Mouse (Mus musculus): Measurements from ENCODE around the gene Agt. TPM values are rescaled to one million over a fixed set of nuclear protein-coding genes. Genes with fewer than 3 reads are reported as not detected.

Gene Agt
- total RNA-seq, 1 experiment = not detected

DNA sequence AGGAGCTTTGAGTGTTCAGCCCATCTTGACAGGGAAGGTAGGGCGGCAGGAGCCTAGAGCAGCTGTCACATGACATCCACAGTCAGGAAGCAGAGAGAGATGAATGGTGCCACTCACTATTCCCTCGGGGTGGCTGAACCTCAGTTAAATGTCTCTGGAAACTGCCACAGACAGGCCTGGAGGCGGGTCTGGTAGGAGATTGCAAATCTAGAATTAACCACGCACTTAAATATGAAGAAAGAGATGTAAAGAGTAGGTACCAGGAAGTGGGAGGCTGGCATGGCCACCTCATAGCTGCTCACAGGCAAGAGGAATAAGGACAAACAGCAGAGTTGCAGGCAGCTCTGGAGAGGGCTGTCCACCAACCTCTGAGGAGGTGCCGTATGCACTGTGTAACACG is 52.4 kb downstream of the Agt start:
- H3K9me3 ChIP-seq (ENCODE audit: control insufficient read depth, insufficient read depth, low read depth, low read length) = no peaks in the 10 kb centered on the region
- H3K9ac ChIP-seq (ENCODE audit: insufficient read depth, low read depth, low read length, poor library complexity, severe bottlenecking) = no peak overlapping the region
- TF ChIP-seq ZC3H11A (IDR thresholded peaks at IDR 0.05; ENCODE audit: borderline replicate concordance, low read depth, low read length) (no peak), ZNF384 (IDR thresholded peaks at IDR 0.05; ENCODE audit: low read depth, low read length) (no peak), MAFK (IDR thresholded peaks at IDR 0.05; ENCODE audit: insufficient read depth, low read depth, low read length) (no peak), CHD2 (IDR thresholded peaks at IDR 0.05; ENCODE audit: low read depth, low read length) (no peak), HCFC1 (IDR thresholded peaks at IDR 0.05; ENCODE audit: borderline replicate concordance, insufficient read depth, low read length) (no peak)
- no peak overlapping the region for H3K4me3 ChIP-seq (ENCODE audit: insufficient read depth in 1 of 2, low read depth in 1 of 2, low read length in 2 of 2, poor library complexity in 1 of 2, severe bottlenecking in 1 of 2)
- H3K4me1 ChIP-seq (ENCODE audit: control insufficient read depth in 2 of 2, insufficient read depth in 2 of 2, low read length in 2 of 2, poor library complexity in 1 of 2) = peaks cover 0 to 2% of the 10 kb centered on the region in 2 experiments; a peak in 1 of 4 replicates
- in situ Hi-C loops (cut with MboI; ENCODE audit: low sequenced_read_pairs in 2 of 2, unreplicated experiment in 2 of 2) = no loop called here
- no peaks in the 10 kb centered on the region for H3K36me3 ChIP-seq (ENCODE audit: control insufficient read depth, insufficient read depth, low read length, poor library complexity, severe bottlenecking)
- no peak overlapping the region for H3K27ac ChIP-seq (ENCODE audit: insufficient read depth, low read depth, low read length, poor library complexity, severe bottlenecking)
- DNase-seq (ENCODE audit: low read depth, low spot score) = no peak

DNA sequence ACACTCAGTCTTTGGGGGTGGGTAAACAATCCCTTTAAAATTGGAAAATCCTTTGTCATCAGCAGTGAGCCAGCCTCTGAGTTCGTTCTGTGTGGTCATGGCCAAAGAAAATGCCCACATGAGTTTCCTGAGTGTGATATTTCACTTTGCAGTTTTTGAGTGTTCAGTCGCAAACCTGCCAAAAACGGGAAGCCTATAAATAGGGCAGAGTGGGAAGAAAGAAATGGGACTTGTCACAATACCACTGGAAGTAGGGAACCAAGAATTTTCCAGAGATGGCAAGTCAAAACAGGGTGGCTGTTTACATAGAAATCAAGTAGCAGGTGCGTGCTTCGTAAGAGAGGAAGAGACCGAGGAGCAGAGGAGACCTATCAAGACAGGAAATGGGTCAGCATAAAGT is 53.0 kb downstream of the Agt start:
- no peaks in the 10 kb centered on the region for H3K36me3 ChIP-seq (ENCODE audit: control insufficient read depth, insufficient read depth, low read length, poor library complexity, severe bottlenecking)
- TF ChIP-seq ZC3H11A (IDR thresholded peaks at IDR 0.05; ENCODE audit: borderline replicate concordance, low read depth, low read length) (no peak), HCFC1 (IDR thresholded peaks at IDR 0.05; ENCODE audit: borderline replicate concordance, insufficient read depth, low read length) (no peak)
- H3K9me3 ChIP-seq (ENCODE audit: control insufficient read depth, insufficient read depth, low read depth, low read length) = no peaks in the 10 kb centered on the region
- no peak overlapping the region for H3K27ac ChIP-seq (ENCODE audit: insufficient read depth, low read depth, low read length, poor library complexity, severe bottlenecking)
- in situ Hi-C loops (cut with MboI; ENCODE audit: low sequenced_read_pairs in 2 of 2, unreplicated experiment in 2 of 2) = no loop called here
- H3K9ac ChIP-seq (ENCODE audit: insufficient read depth, low read depth, low read length, poor library complexity, severe bottlenecking) = no peak overlapping the region
- DNase-seq (ENCODE audit: low read depth, low spot score) = no peak
- no peaks in the 10 kb centered on the region for H3K4me1 ChIP-seq (ENCODE audit: control insufficient read depth in 2 of 2, insufficient read depth in 2 of 2, low read length in 2 of 2, poor library complexity in 1 of 2)
- no peak overlapping the region for H3K4me3 ChIP-seq (ENCODE audit: insufficient read depth in 1 of 2, low read depth in 1 of 2, low read length in 2 of 2, poor library complexity in 1 of 2, severe bottlenecking in 1 of 2)

DNA sequence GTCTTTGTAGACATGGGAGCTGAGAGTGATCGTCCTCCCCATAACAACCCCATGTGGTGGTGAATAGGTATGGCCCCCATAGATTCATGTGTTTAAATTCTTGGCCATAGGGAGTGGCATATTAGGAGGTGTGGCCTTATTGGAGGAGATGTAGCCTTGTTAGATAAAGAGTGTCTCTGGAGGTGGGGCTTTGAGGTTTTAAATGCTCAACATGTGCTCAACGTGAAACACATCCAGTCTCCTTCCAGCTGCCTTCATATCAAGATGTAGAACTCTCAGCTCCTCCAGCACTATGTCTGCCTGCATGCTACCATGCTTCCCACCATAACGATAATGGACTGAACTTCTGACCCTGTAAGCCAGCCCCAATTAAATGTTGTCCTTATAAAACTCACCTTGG is 53.5 kb downstream of the Agt start:
- no peaks in the 10 kb centered on the region for H3K4me1 ChIP-seq (ENCODE audit: control insufficient read depth in 2 of 2, insufficient read depth in 2 of 2, low read length in 2 of 2, poor library complexity in 1 of 2)
- H3K9me3 ChIP-seq (ENCODE audit: control insufficient read depth, insufficient read depth, low read depth, low read length) = no peaks in the 10 kb centered on the region
- H3K27ac ChIP-seq (ENCODE audit: insufficient read depth, low read depth, low read length, poor library complexity, severe bottlenecking) = no peak overlapping the region
- TF ChIP-seq ZC3H11A (IDR thresholded peaks at IDR 0.05; ENCODE audit: borderline replicate concordance, low read depth, low read length) (no peak), MAFK (IDR thresholded peaks at IDR 0.05; ENCODE audit: insufficient read depth, low read depth, low read length) (no peak), CHD2 (IDR thresholded peaks at IDR 0.05; ENCODE audit: low read depth, low read length) (no peak), ZNF384 (IDR thresholded peaks at IDR 0.05; ENCODE audit: low read depth, low read length) (no peak), HCFC1 (IDR thresholded peaks at IDR 0.05; ENCODE audit: borderline replicate concordance, insufficient read depth, low read length) (no peak)
- H3K4me3 ChIP-seq (ENCODE audit: insufficient read depth in 1 of 2, low read depth in 1 of 2, low read length in 2 of 2, poor library complexity in 1 of 2, severe bottlenecking in 1 of 2) = no peak overlapping the region
- H3K9ac ChIP-seq (ENCODE audit: insufficient read depth, low read depth, low read length, poor library complexity, severe bottlenecking) = no peak overlapping the region
- DNase-seq (ENCODE audit: low read depth, low spot score) = no peak
- H3K36me3 ChIP-seq (ENCODE audit: control insufficient read depth, insufficient read depth, low read length, poor library complexity, severe bottlenecking) = no peaks in the 10 kb centered on the region
- in situ Hi-C loops (cut with MboI; ENCODE audit: low sequenced_read_pairs in 2 of 2, unreplicated experiment in 2 of 2) = no loop called here

DNA sequence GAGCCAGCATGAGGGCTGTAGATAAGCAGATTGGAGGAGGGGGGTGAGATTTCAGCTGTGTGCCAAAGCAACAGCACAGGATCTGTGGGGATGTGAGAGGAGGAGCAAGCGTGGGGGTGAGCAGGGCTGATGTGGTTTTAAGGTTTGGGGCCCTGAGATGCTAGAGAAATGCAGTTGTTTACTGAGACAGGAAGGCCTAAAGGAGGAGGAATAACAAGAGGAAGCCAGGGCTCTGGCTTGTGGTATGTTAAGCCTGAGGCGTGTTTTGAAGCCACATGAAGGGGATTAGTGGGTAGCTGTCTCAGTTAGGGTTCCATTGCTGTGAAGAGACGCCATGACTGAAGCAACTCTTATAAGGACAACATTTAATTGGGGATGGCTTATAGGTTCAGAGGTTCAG is 60.4 kb downstream of the Agt start:
- H3K9me3 ChIP-seq (ENCODE audit: control insufficient read depth, insufficient read depth, low read depth, low read length) = no peaks in the 10 kb centered on the region
- no peaks in the 10 kb centered on the region for H3K4me1 ChIP-seq (ENCODE audit: control insufficient read depth in 2 of 2, insufficient read depth in 2 of 2, low read length in 2 of 2, poor library complexity in 1 of 2)
- no peak overlapping the region for H3K9ac ChIP-seq (ENCODE audit: insufficient read depth, low read depth, low read length, poor library complexity, severe bottlenecking)
- H3K4me3 ChIP-seq (ENCODE audit: insufficient read depth in 1 of 2, low read depth in 1 of 2, low read length in 2 of 2, poor library complexity in 1 of 2, severe bottlenecking in 1 of 2) = no peak overlapping the region
- no peak overlapping the region for H3K27ac ChIP-seq (ENCODE audit: insufficient read depth, low read depth, low read length, poor library complexity, severe bottlenecking)
- TF ChIP-seq CHD2 (IDR thresholded peaks at IDR 0.05; ENCODE audit: low read depth, low read length) = no peak
- TF ChIP-seq MAFK (IDR thresholded peaks at IDR 0.05; ENCODE audit: insufficient read depth, low read depth, low read length) = no peak
- no peak for TF ChIP-seq HCFC1 (IDR thresholded peaks at IDR 0.05; ENCODE audit: borderline replicate concordance, insufficient read depth, low read length)
- TF ChIP-seq ZNF384 (IDR thresholded peaks at IDR 0.05; ENCODE audit: low read depth, low read length) = no peak
- no peak for TF ChIP-seq ZC3H11A (IDR thresholded peaks at IDR 0.05; ENCODE audit: borderline replicate concordance, low read depth, low read length)
- in situ Hi-C loops (cut with MboI; ENCODE audit: low sequenced_read_pairs in 2 of 2, unreplicated experiment in 2 of 2) = no loop called here
- no peak for DNase-seq (ENCODE audit: low read depth, low spot score)
- H3K36me3 ChIP-seq (ENCODE audit: control insufficient read depth, insufficient read depth, low read length, poor library complexity, severe bottlenecking) = no peaks in the 10 kb centered on the region

DNA sequence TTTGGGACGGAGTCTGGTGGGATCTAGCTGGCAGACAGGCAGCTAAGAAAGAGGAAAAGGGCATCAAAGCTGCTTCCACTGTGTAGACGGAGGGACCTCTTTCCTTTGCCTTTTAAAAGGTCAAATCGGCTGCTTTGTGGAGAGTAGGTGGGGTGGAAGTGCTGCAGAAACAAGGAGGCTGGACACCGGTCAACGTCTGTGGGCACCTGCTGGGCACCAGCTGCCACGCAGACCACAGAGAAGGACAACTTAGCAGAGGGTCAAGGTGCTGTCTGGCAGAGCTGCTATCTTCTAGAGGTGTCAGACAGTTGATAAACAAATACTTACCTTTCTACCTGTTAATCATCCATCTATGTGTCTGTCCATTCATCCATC is 61.2 kb downstream of the Agt start:
- in situ Hi-C loops (cut with MboI; ENCODE audit: low sequenced_read_pairs in 2 of 2, unreplicated experiment in 2 of 2) = no loop called here

More for the DNA sequence above, 61.2 kb downstream of the Agt start:
- Histone ChIP-seq H3K36me3 (ENCODE audit: control insufficient read depth, insufficient read depth, low read length, poor library complexity, severe bottlenecking) (no peaks in the 10 kb centered on the region), H3K4me3 (ENCODE audit: insufficient read depth in 1 of 2, low read depth in 1 of 2, low read length in 2 of 2, poor library complexity in 1 of 2, severe bottlenecking in 1 of 2) (no peak overlapping the region), H3K9me3 (ENCODE audit: control insufficient read depth, insufficient read depth, low read depth, low read length) (no peaks in the 10 kb centered on the region), H3K4me1 (ENCODE audit: control insufficient read depth in 2 of 2, insufficient read depth in 2 of 2, low read length in 2 of 2, poor library complexity in 1 of 2) (no peaks in the 10 kb centered on the region), H3K27ac (ENCODE audit: insufficient read depth, low read depth, low read length, poor library complexity, severe bottlenecking) (no peak overlapping the region), H3K9ac (ENCODE audit: insufficient read depth, low read depth, low read length, poor library complexity, severe bottlenecking) (no peak overlapping the region)
- DNase-seq (ENCODE audit: low read depth, low spot score) = no peak
- TF ChIP-seq HCFC1 (IDR thresholded peaks at IDR 0.05; ENCODE audit: borderline replicate concordance, insufficient read depth, low read length) (no peak), MAFK (IDR thresholded peaks at IDR 0.05; ENCODE audit: insufficient read depth, low read depth, low read length) (no peak), ZNF384 (IDR thresholded peaks at IDR 0.05; ENCODE audit: low read depth, low read length) (no peak), ZC3H11A (IDR thresholded peaks at IDR 0.05; ENCODE audit: borderline replicate concordance, low read depth, low read length) (no peak), CHD2 (IDR thresholded peaks at IDR 0.05; ENCODE audit: low read depth, low read length) (no peak)
